Mouse (Mus musculus) embryo, embryonic 11 days (tissue): ENCODE data around the gene Lhfp.
"Not testable (repeated sequence)": the region's sequence is repeated elsewhere in the genome, so short reads cannot be mapped to it uniquely, and the experiment has no call there.

ENCODE experiments used
- DNase-seq: peaks from one replicate; pipeline ENCODE4 v3.0.0-alpha.2; 2015

Gene Lhfp

DNA sequence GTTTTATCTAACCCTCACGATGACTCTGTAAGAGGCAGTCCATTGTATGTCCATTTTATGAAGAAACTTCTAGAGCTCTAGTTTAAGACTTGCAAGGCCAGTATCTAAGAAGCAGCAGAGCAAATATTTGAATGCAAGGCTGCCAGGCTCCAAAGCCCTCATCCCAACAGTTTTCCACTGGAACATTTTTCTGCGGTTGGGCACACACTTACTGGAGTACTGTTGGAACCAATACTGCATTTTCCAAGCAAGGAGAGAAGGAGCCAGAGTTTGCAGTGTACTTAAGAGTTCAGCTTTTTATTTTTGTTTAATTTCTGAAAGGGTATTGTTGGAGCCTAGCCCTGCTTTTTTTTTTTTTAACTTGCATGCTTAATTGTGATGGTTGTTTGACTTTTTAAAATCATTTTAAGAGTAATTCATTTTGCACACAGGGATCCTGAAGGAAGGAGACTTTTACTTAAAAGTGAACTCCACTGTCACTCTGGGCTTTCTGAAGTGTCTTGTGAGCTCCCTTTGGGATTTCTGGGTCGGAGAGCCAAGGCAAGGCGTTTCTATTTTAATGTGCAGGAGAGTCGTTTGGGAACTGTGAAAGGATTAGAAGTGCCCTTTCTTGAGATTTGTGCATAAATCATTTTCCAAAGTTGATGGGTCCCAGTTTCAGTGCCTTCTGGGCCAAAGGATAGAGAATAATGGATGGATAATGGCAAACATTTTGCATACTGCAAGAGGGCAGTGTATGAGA, 180.4 kb downstream of the Lhfp start:
- no peak for DNase-seq

GRCm38 (mm10) chr3:53224141-53224540, 182.8 kb downstream of the Lhfp start:
- DNase-seq: no peak

DNA sequence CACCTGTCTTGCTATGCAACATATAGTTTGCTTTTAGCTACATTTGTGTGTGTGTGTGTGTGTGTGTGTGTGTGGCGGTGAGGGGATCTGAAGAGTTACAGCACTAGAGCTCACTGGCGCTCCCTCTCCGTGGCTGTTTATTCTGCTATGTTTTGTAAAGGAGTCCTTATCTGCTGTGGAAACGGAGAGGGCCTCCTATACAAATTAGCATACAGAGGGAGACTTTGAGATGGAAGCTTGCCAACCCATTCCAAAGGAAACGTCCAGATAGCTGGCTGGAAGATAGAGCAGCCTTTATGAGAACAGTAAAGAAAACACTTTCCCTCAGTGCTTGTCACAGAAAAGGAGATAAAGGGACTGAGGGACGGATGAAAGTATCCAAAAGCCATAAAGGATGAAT, 184.4 kb downstream of the Lhfp start:
- DNase-seq: no peak

GRCm38 (mm10) chr3:53226223-53226622, 184.9 kb downstream of the Lhfp start:
- no peak for DNase-seq

GRCm38 (mm10) chr3:53227866-53228265, 186.5 kb downstream of the Lhfp start:
- DNase-seq: no peak

DNA sequence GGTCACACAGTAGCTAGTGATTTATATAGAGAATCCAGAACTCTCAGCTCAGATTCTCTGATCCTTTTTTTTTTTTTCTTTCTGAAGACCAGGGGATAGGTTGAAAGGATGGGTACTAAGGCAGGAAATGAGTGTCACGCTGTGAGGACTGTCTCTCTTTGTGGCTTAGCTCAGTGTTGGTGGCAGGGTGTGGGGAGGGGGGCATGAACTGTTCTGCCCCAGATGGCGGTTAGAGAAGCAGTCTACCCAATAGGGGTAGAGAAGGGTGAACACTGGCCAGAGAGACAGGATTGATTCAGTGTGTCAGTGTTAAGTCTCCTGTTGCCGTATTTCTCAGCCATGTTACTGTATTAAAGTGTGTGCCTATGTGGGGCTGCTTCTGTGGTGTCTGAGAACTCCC, 189.2 kb downstream of the Lhfp start:
- no peak for DNase-seq

- no peak for DNase-seq
These were observed 189.8 kb downstream of the Lhfp start for GRCm38 (mm10) chr3:53231112-53231511.

GRCm38 (mm10) chr3:53232411-53232810, 191.1 kb downstream of the Lhfp start:
- not testable (repeated sequence) for DNase-seq

DNA sequence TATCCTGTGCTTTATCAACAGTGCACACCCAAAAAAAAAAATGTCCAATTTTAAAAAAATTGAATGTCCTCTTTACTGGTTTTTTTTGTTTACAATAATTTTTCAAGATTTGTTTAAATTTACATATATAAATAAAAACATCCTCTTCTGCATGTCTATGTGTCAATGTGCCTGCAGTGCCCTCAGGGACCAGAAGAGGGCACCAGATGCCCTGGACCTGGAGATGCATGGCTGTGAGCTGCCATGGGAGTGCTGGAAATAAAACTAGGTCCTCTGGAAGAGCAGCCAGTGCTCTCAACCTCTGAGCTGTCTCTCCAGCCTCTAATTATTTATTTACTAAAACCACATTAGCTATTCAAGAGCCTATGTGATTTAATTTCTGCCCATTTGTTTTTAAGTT, 193.4 kb downstream of the Lhfp start:
- DNase-seq: no peak

GRCm38 (mm10) chr3:53236471-53236870, 195.1 kb downstream of the Lhfp start:
- no peak for DNase-seq

DNA sequence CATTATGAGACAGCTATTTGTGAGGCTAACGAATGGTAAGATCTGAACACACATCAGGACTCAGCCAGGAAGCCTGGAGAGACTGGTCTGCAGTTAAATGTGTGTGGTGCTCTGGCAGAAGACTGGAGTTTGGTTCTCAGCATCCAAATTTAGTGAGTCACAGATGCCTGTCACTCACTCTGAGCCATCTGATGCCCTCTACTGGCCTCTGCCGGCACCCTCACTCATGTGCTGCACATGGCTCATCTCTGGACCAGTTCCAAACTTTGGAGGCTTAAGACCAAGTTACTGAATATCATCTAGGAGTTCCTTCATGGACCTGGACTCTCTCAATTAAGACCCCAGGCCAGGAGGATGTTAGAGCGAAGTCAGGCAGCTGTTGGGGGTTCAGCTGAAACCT, 198.8 kb downstream of the Lhfp start:
- DNase-seq: no peak

DNA sequence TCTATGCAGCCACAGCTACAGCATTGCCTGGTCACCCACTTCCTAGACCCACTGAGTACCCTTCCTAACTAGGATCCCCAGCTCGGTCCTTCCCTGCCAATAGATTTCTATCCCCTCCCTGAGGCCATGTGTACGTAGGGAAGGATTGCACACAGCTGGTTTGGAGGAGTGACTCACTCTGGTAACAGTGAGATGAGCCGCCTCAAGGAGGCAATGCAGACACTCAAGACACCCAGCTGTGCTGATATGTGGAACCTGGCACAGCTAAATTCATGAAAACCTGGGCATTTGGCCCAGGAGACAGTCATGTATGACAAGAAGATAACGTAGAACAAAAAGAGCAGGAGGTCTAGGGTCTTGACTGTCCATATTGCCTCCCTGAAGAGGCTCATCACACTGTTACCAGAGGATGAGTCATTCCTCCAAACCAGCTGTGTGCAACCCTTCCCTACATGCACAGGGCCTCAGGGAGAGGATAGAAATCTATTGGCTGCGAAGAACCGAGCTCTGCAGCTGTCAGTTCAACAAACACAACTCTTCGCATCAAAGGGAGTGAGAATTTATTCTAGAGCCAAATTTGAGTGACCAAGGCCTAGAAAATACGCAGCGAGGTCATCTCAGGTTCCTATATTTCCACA, 204.4 kb downstream of the Lhfp start:
- no peak for DNase-seq

GRCm38 (mm10) chr3:53247102-53247501, 205.8 kb downstream of the Lhfp start:
- peak; percentile 62 for DNase-seq

- DNase-seq: no peak
These were observed 207.0 kb downstream of the Lhfp start for GRCm38 (mm10) chr3:53248158-53248874.

DNA sequence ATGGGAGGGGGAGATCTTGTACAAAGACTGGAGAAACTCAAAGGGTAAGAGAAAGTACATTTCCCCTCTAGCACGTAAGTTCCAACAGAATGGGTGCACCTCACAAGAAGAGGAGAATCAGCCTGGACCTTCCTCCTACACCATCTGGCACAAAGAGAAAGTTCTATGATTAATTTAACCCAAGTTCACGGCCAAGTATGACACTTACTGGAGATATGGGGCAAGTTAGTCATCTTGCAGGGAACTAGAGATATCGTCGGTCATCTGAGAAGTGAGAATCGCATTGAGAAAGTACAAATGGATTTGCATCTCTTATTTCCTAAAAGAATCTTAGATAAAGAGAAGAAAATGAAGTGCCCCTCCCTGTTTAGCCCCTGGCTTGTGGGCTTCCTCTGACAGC, 211.2 kb downstream of the Lhfp start:
- no peak for DNase-seq

DNA sequence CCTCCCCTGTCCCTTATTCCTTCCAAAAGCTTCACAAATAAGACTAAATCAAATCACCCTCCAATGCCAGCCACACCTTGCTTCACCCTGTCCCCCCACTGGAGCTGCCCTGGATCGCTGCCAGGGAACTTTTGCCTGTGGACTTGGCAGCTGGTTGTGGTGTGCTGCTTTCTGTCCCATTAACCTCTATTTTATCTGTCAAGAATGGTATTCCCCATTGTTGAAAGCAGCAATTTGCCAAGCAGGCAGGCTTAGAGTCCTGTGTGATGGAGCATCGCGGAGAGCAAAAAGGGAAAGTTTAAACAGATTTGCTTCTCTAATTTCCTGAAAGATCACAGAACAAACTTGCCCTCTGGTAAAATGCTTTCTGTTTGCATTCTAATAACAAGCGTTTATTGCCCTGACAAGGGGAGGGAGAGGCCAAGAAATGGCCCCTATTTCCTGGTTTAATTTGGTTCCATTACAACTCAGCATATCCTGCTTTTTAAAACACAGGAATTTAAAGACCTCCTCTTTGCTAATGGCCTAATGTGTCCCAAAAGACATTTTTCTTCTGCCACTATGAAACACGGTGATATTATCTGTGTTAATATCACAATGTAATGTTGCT, 212.0 kb downstream of the Lhfp start:
- peak; percentile 25 for DNase-seq

DNA sequence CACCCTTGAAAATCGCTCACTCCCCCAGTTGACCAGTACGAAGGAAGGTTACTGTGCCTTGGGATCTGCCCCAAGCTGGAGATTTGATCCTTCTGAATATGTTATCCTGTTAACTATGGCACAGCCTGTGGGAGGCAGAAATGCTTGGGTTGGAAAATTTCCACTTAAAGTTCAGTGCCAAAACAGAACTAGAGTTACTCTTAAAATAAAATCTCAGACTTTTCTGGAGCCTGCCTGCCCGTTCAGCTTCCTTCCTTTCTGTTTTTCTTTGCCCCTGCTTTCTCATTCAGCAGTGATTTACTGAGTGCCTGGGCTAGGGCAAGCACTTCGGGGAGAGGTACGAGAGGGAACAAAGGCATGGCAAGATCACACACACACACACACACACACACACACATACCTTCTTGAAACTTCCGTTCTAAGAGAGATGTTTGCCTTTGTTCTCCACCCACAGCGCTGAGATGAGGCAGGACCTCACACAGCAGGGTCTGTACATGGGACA, 217.4 kb downstream of the Lhfp start:
- DNase-seq: peak; percentile 41

DNA sequence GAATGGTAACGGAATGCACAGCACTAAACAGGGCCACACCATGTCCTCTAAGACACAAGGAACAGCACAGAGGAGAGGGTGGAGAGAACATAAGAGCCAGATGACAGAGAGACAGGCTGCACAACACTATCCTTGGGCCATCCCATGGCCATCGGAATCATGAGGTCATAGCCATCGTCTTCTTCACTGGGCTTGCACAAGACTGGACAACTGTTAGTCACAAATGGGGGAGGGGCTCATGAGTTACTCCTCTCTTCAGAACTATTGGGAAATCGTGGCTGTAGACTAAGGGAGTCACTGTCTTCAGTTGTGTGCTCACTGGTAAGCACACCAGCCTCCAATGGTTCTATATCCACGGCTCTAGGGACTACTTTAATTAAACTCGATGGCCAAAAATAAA, 224.8 kb downstream of the Lhfp start:
- no peak for DNase-seq

DNA sequence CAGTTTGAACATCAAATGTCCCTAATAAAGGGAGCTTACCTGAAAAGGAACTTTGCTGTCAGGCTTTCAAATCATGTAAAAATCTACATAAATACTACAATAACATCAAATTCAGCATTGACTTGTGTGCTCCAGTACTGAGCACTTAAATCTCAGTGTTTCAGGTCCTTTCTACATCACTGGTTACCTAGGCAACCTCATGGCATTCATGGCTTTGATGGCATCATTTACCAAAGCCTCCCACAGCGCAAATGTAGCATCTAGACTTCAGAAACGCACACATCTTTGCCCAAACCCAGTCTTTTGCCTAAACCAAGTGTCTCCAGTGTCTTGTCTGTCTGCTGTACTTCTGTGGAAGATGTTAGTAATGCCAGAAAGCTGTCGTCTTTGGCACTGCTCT, 225.7 kb downstream of the Lhfp start:
- no peak for DNase-seq

GRCm38 (mm10) chr3:53273220-53273619, 231.9 kb downstream of the Lhfp start:
- no peak for DNase-seq

DNA sequence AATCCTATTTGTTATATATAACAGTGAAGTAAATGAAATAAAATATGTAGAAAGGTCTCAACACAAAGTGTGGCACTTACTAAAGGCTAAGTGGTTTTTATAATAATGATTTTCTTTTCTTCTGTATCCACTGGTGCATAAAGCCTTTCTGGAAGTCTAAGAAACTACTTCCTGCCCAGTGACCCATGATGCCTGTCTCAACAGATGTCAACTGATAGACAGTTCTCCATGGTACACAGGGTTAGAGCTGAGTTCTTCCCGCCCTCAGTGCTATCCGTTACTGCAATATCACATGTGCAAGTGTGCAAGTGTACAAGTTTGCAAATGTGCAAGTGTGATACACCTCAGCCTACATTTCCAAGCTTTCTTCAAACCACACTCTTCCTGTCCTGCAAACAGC, 236.7 kb downstream of the Lhfp start:
- DNase-seq: no peak

- DNase-seq: not testable (repeated sequence)
These were observed 240.7 kb downstream of the Lhfp start for GRCm38 (mm10) chr3:53282005-53282404.

DNA sequence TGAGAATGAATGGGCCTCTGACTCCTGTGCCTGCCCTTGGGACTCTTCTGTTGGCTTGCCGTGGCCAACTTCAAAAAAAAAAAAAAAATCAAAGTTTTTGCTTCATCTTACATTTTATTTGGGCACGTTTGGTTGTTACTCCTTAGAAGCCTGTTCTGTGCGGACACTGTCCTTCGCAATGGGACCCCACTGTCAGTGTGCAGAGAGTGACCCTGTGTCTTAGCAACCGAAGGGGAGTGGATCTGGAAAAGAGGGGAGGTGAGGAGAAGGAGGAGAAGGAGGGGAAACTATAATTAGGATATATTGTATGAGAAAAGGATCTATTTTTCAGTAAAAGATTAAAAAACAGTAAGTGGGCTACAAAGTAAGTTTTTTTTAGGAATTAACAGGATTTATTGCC, 242.7 kb downstream of the Lhfp start:
- DNase-seq: no peak
